In genomic region chr10:37035090-37035497, GRCm38 (mm10) we compare ENCODE assay signal across 11 mouse cellular contexts.
DNase-seq lines count a peak whose midpoint lies in the region; ATAC-seq and TF ChIP-seq lines count a peak whose summit lies in the region.
"Had no signal": no experiment of that assay in that cellular context is flagged by ENCODE, and none has a peak within 500 bp of the region (broad histone marks: within the 10 kb centered on the region; RNA-seq: fewer than 3 reads in every experiment).

No protein-coding gene starts in this region.

- H3K27ac ChIP-seq in heart, adult 2 months, result peak overlapping the region; percentile 52
- no peak overlapping the region for H3K27ac ChIP-seq in heart, embryonic 12.5 days (ENCODE audit: poor library complexity, severe bottlenecking)
- H3K27ac ChIP-seq in embryonic facial prominence, embryonic 15.5 days (replicated peaks), result peak overlapping the region; percentile 69

- intact Hi-C loops in heart, adult 2 months (cut with DNase I), result no loop called here
- intact Hi-C loops in heart, postnatal 14 days (cut with DNase I), result no loop called here

- DNase-seq in heart, adult 2 months, result peak in 1 of 2 experiments; percentile 43
- DNase-seq in lung, postnatal 14 days, result peak; percentile 6
- DNase-seq in lung, adult 2 months, result no peak
- peak; percentile 25 to 36 for DNase-seq in heart, postnatal 14 days
- DNase-seq in natural killer cell, adult 2 months (ENCODE audit: low spot score in 2 of 2), result no peak
- DNase-seq in ovary, postnatal 14 days (ENCODE audit: low spot score), result no peak
- DNase-seq: liver; thymus, postnatal 36 days had no signal

- H3K4me2 ChIP-seq in heart, embryonic 12.5 days, result no peak overlapping the region
- no peak overlapping the region for H3K4me2 ChIP-seq in embryonic facial prominence, embryonic 15.5 days (replicated peaks)

- no peak for ATAC-seq in heart, embryonic 12.5 days (ENCODE audit: insufficient number of reproducible peaks, low FRiP score)
- ATAC-seq in embryonic facial prominence, embryonic 15.5 days (ENCODE audit: insufficient number of reproducible peaks, low FRiP score, low TSS enrichment, low read depth), result peak; percentile 78
- ATAC-seq: inflammation-experienced regulatory T-cells, adult 6 months had no signal

- no peaks in the 10 kb centered on the region; the same call in 1 of the 2 replicates for H3K4me1 ChIP-seq in heart, adult 2 months (ENCODE audit: control insufficient read depth, insufficient read depth, low read length)
- H3K4me1 ChIP-seq in heart, embryonic 12.5 days (replicated peaks), result no peaks in the 10 kb centered on the region
- H3K4me1 ChIP-seq in lung, adult 2 months (ENCODE audit: control insufficient read depth, insufficient read depth, low read length), result no peaks in the 10 kb centered on the region
- H3K4me1 ChIP-seq in embryonic facial prominence, embryonic 15.5 days, result no peaks in the 10 kb centered on the region

- TF ChIP-seq POLR2A in heart, adult 2 months (IDR thresholded peaks at IDR 0.05; ENCODE audit: insufficient read depth, low read depth, low read length), result no peak
- TF ChIP-seq POLR2A in lung, adult 2 months (IDR thresholded peaks at IDR 0.05; ENCODE audit: borderline replicate concordance, extremely low read depth, low read depth, low read length), result no peak

- H3K27me3 ChIP-seq in heart, adult 2 months (ENCODE audit: control insufficient read depth, insufficient read depth, low read length), result no peaks in the 10 kb centered on the region
- no peaks in the 10 kb centered on the region for H3K27me3 ChIP-seq in heart, embryonic 12.5 days (replicated peaks)
- no peaks in the 10 kb centered on the region for H3K27me3 ChIP-seq in embryonic facial prominence, embryonic 15.5 days

- no peaks in the 10 kb centered on the region for H3K79me2 ChIP-seq in heart, adult 2 months (replicated peaks; ENCODE audit: control insufficient read depth, insufficient read depth, low read length)

- TF ChIP-seq CTCF in heart, adult 2 months (IDR thresholded peaks at IDR 0.05), result no peak
- TF ChIP-seq CTCF in lung, adult 2 months (IDR thresholded peaks at IDR 0.05; ENCODE audit: insufficient read depth, low read length), result no peak

- no peak overlapping the region for H3K4me3 ChIP-seq in heart, adult 2 months
- no peak overlapping the region for H3K4me3 ChIP-seq in heart, embryonic 12.5 days
- no peak overlapping the region for H3K4me3 ChIP-seq in lung, adult 2 months (replicated peaks; ENCODE audit: extremely low read depth, low read depth, low read length)
- no peak overlapping the region for H3K4me3 ChIP-seq in embryonic facial prominence, embryonic 15.5 days (replicated peaks)

- TF ChIP-seq EP300 in heart, adult 2 months (IDR thresholded peaks at IDR 0.05; ENCODE audit: insufficient read depth, low read depth, low read length), result no peak

- H3K9ac ChIP-seq in heart, adult 2 months (ENCODE audit: low read depth, low read length), result no peak overlapping the region
- H3K9ac ChIP-seq in heart, embryonic 12.5 days, result no peak overlapping the region
- no peak overlapping the region for H3K9ac ChIP-seq in embryonic facial prominence, embryonic 15.5 days

- WGBS in heart, adult 2 months, result 70% methylated on average over 7 of the region's 7 CpGs
- WGBS in heart, embryonic 12.5 days, result 78% methylated on average over 7 of the region's 7 CpGs
- WGBS in lung, adult 2 months, result 62% methylated on average over 7 of the region's 7 CpGs
- WGBS in embryonic facial prominence, embryonic 15.5 days, result 32% methylated on average over 7 of the region's 7 CpGs

- no peaks in the 10 kb centered on the region for H3K36me3 ChIP-seq in heart, adult 2 months (ENCODE audit: control insufficient read depth, insufficient read depth, low read length)
- no peaks in the 10 kb centered on the region for H3K36me3 ChIP-seq in heart, embryonic 12.5 days
- H3K36me3 ChIP-seq in embryonic facial prominence, embryonic 15.5 days, result no peaks in the 10 kb centered on the region

- H3K9me3 ChIP-seq in heart, embryonic 12.5 days (replicated peaks), result no peaks in the 10 kb centered on the region
- no peaks in the 10 kb centered on the region for H3K9me3 ChIP-seq in embryonic facial prominence, embryonic 15.5 days (replicated peaks)

Comparison
In these comparisons a context has a peak if more than half of its experiments do, and no peak if none do; other contexts are left out.
1. DNase-seq: peak in lung, postnatal 14 days (single experiment) and heart, postnatal 14 days (2 of 2); none in lung, adult 2 months (single experiment), natural killer cell, adult 2 months (0 of 2) and ovary, postnatal 14 days (single experiment).